Mouse (Mus musculus) megakaryocyte, embryonic 14.5 days (primary cell): ENCODE measurements around the gene Prkd3.

Experiments used
- FLI1 ChIP-seq: IDR thresholded peaks from 2 replicates; pipeline ENCODE4 v1.6.1; 2012; ENCODE audit warnings: low read length, inconsistent platforms, mixed read lengths
- GATA1 ChIP-seq: IDR thresholded peaks from 3 replicates; pipeline ENCODE4 v1.6.1; 2012; ENCODE audit warnings: mixed read lengths, low read length, inconsistent platforms, borderline replicate concordance

DNA sequence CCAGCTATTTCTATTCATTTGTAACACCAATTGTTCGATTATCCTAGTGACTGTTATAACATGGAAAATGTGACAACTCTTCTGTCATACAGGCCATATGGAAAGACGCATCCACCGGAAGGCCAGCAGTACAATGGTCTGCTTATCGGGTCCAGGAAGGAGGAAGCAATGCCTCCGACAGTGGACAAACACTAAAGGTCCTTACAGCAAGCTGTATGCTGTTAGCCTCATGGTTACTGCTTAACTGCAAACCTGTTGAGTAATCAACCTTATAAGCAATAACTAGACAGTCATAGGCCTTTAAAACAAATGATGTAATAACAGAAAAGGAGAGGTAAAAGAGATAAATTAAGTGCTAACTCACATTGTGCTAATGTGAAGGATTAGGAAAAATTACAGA, 69.4 kb downstream of the Prkd3 start:
- no peak for TF ChIP-seq GATA1
- TF ChIP-seq FLI1 = no peak
